Mouse (Mus musculus) WW6 (cell line): ENCODE measurements around the gene Nup188.

Experiments
- DNase-seq: peaks from one replicate; pipeline ENCODE4 v3.0.0-alpha.2; 2013; ENCODE audit warnings: low read depth, low spot score

The Nup188 gene

GRCm38 (mm10) chr2:30256616-30257350 lies 29.4 kb upstream of the Nup188 start:
- no peak for DNase-seq

GRCm38 (mm10) chr2:30257699-30258460 lies 28.3 kb upstream of the Nup188 start:
- DNase-seq, result no peak

GRCm38 (mm10) chr2:30258600-30258999 lies 27.6 kb upstream of the Nup188 start:
- DNase-seq, result no peak

- DNase-seq, result no peak
These were observed 26.8 kb upstream of the Nup188 start for GRCm38 (mm10) chr2:30259131-30260064.

- DNase-seq, result no peak
These were observed 25.0 kb upstream of the Nup188 start for GRCm38 (mm10) chr2:30261064-30261736.

GRCm38 (mm10) chr2:30261921-30262839 lies 24.0 kb upstream of the Nup188 start:
- DNase-seq, result no peak

- DNase-seq, result no peak
These were observed 23.3 kb upstream of the Nup188 start for GRCm38 (mm10) chr2:30262840-30263441.

GRCm38 (mm10) chr2:30263811-30264210 lies 22.4 kb upstream of the Nup188 start:
- no peak for DNase-seq

- DNase-seq, result no peak
These were observed 21.3 kb upstream of the Nup188 start for GRCm38 (mm10) chr2:30264671-30265519.

- DNase-seq, result no peak
These were observed 20.4 kb upstream of the Nup188 start, which contains the start of gene Phyhd1 for GRCm38 (mm10) chr2:30265767-30266253. Phyhd1 (plus strand) TSS chr2:30266203.

GRCm38 (mm10) chr2:30266392-30266941 lies 19.7 kb upstream of the Nup188 start:
- DNase-seq, result no peak

GRCm38 (mm10) chr2:30267466-30267865 lies 18.7 kb upstream of the Nup188 start:
- no peak for DNase-seq

GRCm38 (mm10) chr2:30268371-30268770 lies 17.8 kb upstream of the Nup188 start:
- no peak for DNase-seq

- DNase-seq, result no peak
These were observed 16.8 kb upstream of the Nup188 start for GRCm38 (mm10) chr2:30269241-30269990.

- no peak for DNase-seq
These were observed 16.1 kb upstream of the Nup188 start for GRCm38 (mm10) chr2:30270134-30270533.

GRCm38 (mm10) chr2:30280743-30281142 lies 5.5 kb upstream of the Nup188 start, which contains the start of gene Gm28038:
Gm28038 (plus strand) TSS chr2:30281043.
- DNase-seq, result no peak

- no peak for DNase-seq
These were observed 4.5 kb upstream of the Nup188 start for GRCm38 (mm10) chr2:30281651-30282050.

GRCm38 (mm10) chr2:30283193-30283592 lies 3.0 kb upstream of the Nup188 start:
- DNase-seq, result no peak
